Mouse (Mus musculus): Measurements from ENCODE around the gene Matk.

Gene Matk

GRCm38 (mm10) chr10:81252424-81253419 is at the start of gene Matk:
Gene Matk (plus strand): TSS chr10:81252935.
- in situ Hi-C loops (cut with MboI; ENCODE audit: unreplicated experiment in 2 of 2): no loop called here

- in situ Hi-C loops (cut with MboI; ENCODE audit: unreplicated experiment in 2 of 2): loop anchor here in 1 of 2 experiments (25.0 kb wide), 1 partner anchor 959 kb away; no protein-coding TSS in a partner anchor
These were observed 49.6 kb upstream of the Matk start for GRCm38 (mm10) chr10:81202978-81203720.

DNA sequence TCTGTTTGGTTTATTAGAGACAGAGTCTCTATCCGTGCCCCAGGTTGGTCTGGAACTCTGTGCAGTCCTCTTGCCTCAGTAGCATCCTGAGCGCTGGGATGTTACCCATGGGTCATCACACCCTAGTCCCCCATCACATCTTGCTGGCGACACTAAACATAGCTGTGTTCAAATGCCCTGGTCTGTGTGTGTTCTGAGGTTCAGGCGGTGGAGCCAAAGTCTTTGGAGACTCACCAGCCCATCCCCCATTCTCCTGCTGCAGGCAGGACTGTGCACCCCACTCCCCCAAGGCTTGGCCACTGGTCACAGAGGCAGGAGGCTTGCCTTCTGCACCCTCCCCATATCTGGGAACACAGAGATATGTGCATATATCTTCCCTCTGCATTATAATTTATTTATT is 48.6 kb upstream of the Matk start:
- in situ Hi-C loops (cut with MboI; ENCODE audit: unreplicated experiment in 2 of 2): loop anchor here in 1 of 2 experiments (25.0 kb wide), 1 partner anchor 958 kb away; no protein-coding TSS in a partner anchor

GRCm38 (mm10) chr10:81210154-81210553 is 42.6 kb upstream of the Matk start:
- in situ Hi-C loops (cut with MboI; ENCODE audit: unreplicated experiment in 2 of 2): loop anchor here in 1 of 2 experiments (25.0 kb wide), 1 partner anchor 952 kb away; no protein-coding TSS in a partner anchor

GRCm38 (mm10) chr10:81216260-81216659 is 36.5 kb upstream of the Matk start:
- in situ Hi-C loops (cut with MboI; ENCODE audit: unreplicated experiment in 2 of 2): loop anchor here in 1 of 2 experiments (25.0 kb wide), 1 partner anchor 946 kb away; no protein-coding TSS in a partner anchor

DNA sequence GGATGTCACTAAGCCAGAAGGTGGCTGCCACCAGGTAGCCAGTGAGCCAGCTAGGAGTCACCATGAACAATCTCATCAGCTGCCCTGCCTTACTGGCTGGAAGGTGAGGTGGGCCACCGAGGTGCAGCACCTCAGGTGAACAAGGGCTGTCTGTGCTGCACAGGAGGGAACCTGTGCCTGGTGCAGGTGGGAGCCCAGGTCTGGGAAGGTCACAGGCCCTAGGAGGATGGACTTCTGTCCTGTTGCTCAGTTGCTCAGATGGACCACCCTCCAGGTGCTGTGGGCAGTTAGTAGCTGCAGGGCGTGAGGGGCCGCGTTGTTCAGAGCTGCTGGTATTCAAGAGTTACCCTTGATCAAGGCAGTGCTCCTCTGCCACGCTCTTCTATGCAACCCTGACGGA is 35.9 kb upstream of the Matk start:
- in situ Hi-C loops (cut with MboI; ENCODE audit: unreplicated experiment in 2 of 2): loop anchor here in 1 of 2 experiments (25.0 kb wide), 1 partner anchor 945 kb away; no protein-coding TSS in a partner anchor

DNA sequence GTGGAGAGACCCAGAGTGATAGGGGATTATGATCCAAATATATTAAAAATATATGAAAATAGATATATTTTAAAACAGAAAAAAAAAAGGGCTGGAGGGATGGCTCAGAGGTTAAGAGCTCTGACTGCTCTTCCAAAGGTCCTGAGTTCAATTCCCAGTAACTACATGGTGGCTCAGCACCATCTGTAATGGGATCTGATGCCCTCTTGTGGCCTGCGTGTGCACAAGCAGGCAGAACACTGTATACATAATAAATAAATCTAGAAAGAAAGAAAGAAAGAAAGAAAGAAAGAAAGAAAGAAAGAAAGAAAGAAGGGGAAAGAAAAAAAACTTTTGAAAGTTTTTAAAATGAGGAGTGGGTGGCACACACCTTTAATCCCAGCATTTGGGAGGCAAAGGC is 35.5 kb upstream of the Matk start:
- in situ Hi-C loops (cut with MboI; ENCODE audit: unreplicated experiment in 2 of 2): loop anchor here in 1 of 2 experiments (25.0 kb wide), 1 partner anchor 945 kb away; no protein-coding TSS in a partner anchor

DNA sequence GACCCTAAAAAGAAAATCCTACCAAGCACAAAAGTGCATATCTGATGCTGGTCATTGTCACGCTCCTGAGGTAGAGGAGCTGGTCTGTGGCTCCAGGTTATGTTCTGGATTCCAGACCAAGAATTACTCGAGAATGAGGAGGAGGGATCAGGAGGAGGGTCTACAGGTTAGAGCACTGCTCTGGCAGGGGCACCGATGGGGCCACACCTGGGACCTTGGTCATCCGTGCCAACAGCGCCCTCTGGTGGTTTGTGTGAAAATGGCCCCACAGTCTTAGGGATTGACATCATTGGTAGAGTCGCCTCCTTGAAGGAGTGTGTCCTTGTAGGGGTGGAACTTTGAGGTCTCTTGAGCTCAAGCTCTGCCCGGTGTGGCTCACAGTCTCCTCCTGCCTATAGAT is 34.8 kb upstream of the Matk start:
- in situ Hi-C loops (cut with MboI; ENCODE audit: unreplicated experiment in 2 of 2): loop anchor here in 1 of 2 experiments (25.0 kb wide), 1 partner anchor 944 kb away; no protein-coding TSS in a partner anchor

GRCm38 (mm10) chr10:81221402-81222015 is 31.2 kb upstream of the Matk start:
- in situ Hi-C loops (cut with MboI; ENCODE audit: unreplicated experiment in 2 of 2): loop anchor here in 1 of 2 experiments (25.0 kb wide), 1 partner anchor 941 kb away; no protein-coding TSS in a partner anchor

- in situ Hi-C loops (cut with MboI; ENCODE audit: unreplicated experiment in 2 of 2): loop anchor here in 1 of 2 experiments (25.0 kb wide), 1 partner anchor 939 kb away; no protein-coding TSS in a partner anchor
These were observed 29.0 kb upstream of the Matk start for GRCm38 (mm10) chr10:81223731-81224130.

GRCm38 (mm10) chr10:81229735-81230437 is 22.8 kb upstream of the Matk start:
- in situ Hi-C loops (cut with MboI; ENCODE audit: unreplicated experiment in 2 of 2): no loop called here

DNA sequence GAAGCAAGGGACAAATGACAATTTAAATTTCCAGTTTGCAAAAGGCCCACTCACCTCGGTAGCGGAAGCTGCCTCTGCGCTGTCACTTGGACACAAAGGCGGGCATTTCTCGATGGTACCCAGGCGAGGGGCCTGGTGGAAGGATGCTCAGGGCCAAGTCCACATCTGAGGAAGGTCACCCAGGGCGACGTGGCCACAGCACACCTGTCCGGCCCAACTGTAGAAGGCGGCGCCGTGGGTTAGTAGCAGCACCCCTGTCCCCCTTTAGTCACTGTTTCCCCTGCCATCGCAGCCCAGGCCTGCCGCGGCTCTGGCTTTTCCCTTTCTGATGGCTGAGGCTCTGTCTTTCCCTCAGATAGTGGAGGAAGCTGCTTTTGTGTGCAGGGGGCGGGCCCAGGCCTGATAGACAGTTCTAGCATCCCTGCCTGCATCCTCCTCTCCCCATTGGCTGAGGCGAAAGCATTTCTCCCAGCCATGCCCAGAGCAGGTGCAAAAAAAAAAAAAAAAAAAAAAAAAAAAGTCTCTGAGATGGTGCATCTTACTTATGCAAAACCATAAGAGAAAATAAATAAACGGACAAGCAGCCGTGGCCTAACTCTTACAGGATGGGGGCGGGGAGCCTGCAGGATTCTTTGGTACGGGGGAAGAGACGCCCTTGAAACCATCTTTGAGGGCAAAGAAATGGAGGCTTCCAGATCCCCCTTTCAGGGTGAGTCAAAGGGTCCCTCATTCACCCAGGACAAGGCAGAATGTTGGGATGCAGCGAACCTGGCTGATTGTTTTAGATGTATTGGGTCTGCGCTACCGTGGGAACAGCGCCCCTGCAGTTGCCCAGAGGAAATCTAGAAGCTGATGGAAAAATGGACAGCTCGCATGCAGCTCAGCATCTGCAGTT is 22.1 kb upstream of the Matk start, which contains the start of gene Atcay:
TSS of gene Atcay (minus strand) at position 396 of the 895 bp plus-strand sequence.
- in situ Hi-C loops (cut with MboI; ENCODE audit: unreplicated experiment in 2 of 2): no loop called here

GRCm38 (mm10) chr10:81231436-81231835 is 21.3 kb upstream of the Matk start:
- in situ Hi-C loops (cut with MboI; ENCODE audit: unreplicated experiment in 2 of 2): no loop called here

DNA sequence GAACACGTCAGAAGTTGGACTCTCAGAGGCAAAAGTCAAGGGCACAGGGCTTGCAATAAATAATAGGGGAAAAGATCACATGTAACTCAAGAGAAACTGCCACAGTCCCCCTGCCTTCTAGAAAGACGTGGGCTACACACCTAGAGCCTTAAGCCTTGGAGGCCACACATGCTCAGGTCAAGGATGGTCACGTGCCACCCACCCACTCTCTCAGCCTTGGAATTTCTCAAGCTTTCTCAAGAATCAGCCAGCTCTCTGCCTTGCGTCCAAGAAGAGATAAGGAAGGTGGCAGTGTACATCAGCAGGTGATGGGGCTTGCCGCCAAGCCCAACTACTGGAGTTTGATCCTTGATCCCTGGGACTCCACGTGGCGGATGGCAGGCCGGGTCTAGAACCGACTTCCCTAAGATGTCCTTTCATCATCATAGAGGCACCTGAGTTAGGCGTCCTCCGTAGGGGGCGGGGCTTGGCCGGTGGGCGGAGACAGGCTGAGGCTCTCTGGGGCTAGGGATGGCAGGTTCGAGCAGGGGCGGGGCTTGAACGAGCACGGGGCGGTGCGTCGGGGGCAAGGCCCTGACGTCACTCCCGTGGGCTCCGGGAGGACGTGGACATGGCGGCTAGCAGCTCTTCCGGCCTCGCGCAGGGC is 20.0 kb upstream of the Matk start, which contains the start of gene Zfr2:
TSS of gene Zfr2 (plus strand) at position 576 of the 646 bp plus-strand sequence.
- in situ Hi-C loops (cut with MboI; ENCODE audit: unreplicated experiment in 2 of 2): no loop called here

- in situ Hi-C loops (cut with MboI; ENCODE audit: unreplicated experiment in 2 of 2): no loop called here
These were observed 19.5 kb upstream of the Matk start for GRCm38 (mm10) chr10:81233226-81233585.

DNA sequence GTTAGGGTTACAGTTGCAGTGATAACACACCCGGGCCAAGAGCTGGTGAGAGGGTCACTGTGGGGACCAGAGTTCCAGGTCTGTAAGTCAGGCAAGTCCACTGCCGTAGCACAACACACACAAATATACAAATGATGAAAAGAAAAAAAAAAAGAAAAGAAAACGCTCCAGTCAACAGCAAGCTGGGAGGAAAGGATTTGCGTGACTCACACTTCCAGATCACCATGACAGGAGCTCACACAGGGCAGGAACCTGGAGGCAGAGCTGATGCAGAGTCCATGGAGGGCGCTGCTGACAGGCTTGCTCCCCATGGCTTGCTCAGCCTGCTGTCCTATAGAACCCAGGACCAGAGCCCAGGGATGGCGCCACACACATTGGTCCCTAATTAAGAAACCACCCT is 18.5 kb upstream of the Matk start:
- in situ Hi-C loops (cut with MboI; ENCODE audit: unreplicated experiment in 2 of 2): no loop called here

GRCm38 (mm10) chr10:81236471-81237268 is 16.1 kb upstream of the Matk start:
- in situ Hi-C loops (cut with MboI; ENCODE audit: unreplicated experiment in 2 of 2): no loop called here

Data from v-Abl transformed pro-B cells (cell line).